Mouse (Mus musculus) cerebellum, adult 18-20 months (tissue): ENCODE measurements around the gene Fhad1.
"Not testable (repeated sequence)": the region's sequence is repeated elsewhere in the genome, so short reads cannot be mapped to it uniquely, and the experiment has no call there.

ENCODE experiments used
- DNase-seq, 2 experiments: peaks; one replicate each; pipeline ENCODE4 v3.0.0; 2021

Fhad1 gene

GRCm38 (mm10) chr4:142014659-142015608, at the start of gene Fhad1:
Fhad1 (minus strand) TSS chr4:142015082.
- DNase-seq: peak; percentile 81 to 86

- no peak for DNase-seq
Observed at GRCm38 (mm10) chr4:142063057-142063534, 48.2 kb upstream of the Fhad1 start.

DNA sequence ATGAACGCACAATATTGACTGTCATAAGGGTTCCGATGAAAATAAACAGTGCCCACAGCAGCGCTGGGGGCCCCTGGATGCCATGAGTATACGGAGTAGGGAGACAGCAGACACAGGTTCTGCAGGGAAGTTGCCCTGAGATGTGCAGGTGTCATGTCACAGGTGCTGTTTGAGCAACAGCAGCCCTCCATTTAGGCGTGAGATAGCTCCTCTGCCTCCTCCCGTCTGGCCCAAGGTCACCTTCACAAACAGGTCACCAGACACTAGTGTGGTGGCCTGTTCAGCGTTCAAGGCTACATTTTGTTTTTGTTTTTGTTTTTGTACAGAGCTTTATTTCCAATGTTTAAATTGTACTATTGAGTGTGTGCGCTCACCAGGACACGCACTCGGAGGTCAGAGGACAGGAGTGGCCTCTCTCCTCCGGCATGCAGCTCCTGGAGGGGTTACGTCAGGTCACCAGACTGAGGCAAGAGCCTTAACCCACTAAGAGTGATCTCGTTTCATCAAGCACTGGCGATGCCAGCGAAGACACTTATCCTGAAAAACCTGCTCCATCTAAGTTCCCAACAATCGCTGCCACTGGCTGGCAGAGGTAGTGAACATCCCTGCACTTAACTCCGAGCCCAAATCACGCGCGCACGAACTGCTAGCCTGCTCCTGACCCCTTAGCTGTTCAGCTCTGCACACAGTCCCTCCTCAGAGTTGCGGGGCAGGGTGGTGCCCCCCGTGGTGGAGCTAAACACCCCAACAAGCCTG, 46.8 kb upstream of the Fhad1 start:
- no peak for DNase-seq

DNA sequence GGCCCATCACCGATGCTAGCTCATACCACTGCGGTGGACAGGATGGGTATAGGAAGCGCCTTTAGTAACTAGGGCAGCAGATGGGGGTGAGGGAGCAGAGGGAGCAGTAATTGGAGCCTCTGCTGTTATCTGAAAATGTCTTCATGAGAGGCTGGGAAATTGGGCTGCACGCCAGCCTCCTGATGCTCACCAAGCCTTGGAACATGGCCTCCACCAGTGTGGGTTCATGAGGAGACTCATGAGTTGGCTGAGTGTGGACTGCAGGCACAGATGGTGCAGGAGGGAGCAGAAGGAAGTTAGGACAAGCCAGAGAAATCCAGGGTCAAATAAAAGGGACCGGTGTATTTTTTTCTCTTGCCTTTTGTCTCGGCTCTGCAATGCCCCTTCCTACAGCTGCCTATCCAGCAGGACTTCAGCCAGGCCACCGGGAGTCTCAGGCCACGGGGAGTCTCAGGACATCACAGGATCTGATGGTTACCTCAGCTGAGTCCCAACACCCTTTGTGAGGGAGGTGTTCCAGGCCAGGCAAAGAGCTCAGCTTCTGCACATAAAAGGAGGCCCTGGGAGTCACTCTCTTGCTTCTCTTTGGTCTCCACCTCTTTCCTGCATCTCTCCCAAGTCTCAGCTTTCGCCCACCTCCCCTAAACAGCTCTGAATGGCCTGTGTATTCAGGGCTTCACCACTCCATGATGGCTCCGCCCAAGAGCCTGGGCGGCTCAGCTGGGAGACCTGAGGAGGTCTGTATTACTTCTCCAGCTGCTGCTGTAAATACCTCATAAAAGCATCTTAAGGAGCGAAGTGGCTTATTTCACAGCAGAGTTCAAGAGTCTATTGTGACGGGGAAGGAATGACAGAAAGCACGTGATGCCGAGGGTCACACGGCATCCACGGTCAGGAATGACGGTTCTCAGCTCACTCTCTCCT, 45.8 kb upstream of the Fhad1 start:
- DNase-seq: peak; percentile 95 to 97

DNA sequence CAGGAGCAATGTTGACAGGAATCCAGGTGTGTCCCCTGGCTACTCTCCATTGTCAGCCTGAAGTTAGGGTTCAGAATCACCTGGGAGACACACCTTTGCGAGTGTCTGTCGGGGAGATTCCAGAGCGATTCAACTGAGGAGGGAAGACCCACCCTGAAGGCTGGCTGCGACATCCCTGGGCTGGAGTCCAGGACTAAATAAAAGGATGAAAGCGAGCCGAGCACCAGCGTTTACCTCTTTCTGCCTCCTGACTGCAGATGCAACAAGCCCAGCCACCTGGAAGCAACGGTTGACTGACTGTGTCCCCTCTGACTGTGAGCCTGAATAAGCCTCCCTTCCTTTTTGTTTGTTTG, 44.9 kb upstream of the Fhad1 start:
- DNase-seq: no peak

GRCm38 (mm10) chr4:142059113-142059840, 44.4 kb upstream of the Fhad1 start:
- no peak for DNase-seq

DNA sequence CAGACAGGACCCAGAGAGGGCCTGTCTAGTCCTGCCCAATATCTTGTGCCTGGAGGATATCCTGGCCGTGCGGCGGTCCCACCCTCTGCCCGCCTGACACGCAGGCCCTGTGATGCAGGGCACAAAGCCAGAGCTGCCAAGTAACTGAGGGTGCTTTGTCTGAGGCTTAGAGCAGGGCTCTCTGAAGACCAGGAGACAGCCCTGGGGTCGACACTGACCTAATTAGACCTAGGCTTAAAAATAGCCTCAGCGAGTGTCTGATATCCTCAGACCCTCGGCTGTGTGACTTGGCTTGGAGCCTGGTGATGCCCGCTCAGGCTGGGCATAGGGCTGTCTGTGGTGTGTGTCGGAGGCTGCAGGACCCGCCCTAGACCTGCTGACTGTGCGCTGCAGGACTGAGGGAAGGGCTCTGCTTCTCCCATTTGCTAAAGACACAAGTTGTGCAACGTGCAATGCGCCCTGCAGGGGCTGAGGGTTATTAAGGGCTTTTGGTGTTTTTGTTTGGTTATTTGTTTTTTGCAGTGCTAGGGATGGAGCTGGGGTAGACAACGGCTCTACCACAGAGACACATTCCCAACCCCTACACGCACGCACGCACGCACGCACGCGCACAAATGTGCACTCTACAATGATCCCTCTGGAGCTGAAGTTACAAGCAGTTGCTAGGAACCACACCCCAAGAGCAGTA, 42.8 kb upstream of the Fhad1 start:
- DNase-seq: peak; percentile 60 to 62

DNA sequence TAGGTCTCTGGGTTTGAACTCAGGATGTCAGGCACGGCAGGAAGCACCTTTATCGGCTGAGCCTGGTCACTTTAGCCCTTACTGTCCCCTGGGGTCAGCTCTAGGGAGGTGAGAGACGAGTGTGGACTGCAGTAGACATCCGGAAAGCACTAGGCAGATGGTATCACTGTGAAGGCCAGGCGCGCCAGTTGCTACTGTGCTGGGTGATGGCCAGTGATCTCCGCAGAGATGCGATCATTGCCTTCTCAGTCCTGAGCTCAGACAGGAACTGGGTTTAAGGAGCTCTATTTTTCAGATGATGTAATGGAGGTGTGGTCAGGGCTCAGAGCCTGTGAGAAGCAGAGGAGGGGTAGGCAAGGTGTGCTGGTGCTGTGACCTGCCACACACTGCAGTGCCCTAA, 40.7 kb upstream of the Fhad1 start:
- DNase-seq: peak; percentile 78 to 82

DNA sequence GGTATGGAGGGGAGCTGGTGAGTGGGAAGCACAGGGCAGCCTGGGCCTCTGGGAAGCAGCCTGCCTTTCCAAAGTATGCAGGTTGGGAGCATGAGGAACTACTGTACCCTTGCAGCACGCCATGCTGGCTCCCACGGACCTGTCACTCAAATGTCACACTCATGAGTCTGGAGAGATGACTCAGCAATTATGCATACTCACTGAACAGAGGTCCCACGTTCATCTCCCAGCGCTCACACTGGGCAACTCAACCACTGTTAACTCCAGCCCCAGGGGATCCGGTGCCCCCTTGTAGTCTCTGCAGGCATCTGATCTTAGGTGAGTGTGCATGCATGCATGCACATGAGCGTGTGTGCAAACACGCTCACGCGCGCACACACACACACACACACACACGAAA, 39.7 kb upstream of the Fhad1 start:
- no peak for DNase-seq

DNA sequence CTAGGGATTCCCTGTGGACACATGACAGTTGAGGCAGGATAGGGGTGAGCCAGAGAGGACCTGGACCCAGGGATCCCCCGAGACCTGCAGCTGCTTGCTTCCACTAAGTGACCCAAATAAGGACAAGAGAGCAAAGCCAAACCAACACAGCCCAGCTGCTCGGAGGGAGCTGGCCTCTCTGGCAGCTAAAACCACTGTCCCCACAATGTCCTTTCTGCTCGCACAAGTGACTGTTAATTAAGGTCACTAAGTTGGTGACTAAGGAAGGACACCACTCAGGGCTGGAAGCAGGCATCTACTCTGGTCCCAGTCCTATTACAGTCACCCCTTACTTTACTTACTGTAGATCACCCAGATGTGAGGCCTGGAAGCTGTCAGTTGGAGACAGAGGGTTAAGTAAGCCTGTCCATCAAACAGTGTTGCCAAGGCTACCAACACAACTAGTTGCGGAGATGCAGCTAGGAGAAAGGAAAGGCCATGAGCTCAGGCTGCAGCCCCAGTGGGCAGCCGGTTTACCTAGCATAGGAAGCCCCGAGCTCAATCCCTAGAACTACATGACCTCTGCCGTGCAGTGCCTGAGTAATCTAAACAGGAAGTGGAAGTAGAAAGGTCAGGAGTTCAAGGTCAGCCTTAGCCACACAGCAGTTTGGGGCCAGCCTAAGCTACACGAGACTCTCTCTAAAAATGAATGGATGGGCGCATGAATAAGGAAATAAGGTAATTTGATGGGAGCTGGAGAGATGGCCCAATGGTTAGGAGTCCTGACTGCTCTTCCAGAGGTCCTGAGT, 39.0 kb upstream of the Fhad1 start:
- DNase-seq: no peak

DNA sequence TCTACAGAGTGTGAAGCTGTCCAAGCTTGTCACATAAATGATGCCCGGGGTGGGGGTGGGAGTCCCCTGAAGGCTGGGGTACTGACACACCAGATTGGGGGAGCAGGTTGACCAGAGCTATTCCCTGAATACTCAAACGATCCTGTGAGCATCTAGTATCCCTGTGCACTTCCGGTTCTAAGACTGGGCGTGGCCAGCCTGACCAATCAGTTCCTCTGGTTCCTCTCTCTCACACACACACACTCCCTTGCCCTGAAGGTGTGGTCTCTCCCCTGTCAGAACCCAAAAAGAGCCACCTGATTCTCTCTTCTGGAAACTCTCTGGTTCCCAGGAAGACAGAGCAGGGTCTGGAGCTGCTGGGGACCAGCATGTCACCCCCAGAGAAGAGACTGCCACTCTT, 38.4 kb upstream of the Fhad1 start:
- DNase-seq: no peak

DNA sequence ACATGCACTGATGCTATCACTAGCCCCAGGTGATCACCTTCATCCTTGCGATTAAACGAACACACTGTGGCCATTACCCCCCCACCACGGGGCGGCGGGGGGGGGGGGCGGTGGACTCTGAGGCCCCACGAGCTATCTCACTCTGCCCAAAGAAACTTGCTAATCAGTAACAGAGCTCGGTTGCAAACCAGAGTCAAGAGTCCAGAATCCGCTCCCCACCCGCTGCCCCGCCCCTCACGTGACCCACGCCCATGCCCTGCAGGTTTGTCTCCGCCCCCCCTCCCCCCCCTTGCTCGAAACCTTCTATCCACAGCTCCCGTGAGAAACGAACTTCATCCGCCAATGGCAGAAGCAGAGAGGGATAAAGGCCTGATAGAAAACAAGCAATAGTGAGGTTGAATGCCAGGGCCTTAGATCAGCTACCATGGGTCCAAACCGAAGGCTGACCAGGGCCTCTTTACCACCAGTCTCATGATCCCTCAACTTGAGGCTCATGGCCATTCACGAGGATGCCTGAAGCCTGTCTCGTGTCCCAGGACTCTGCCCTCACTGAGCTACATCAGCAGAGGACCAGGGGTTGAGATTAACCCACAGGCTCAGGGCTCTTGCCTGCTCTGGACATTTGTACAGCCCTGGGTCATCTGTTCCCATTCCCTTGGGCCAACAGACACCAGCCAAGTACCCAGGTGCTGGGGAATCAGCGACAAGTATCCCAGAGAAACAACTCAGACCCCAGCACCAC, 37.7 kb upstream of the Fhad1 start:
- DNase-seq: no peak

DNA sequence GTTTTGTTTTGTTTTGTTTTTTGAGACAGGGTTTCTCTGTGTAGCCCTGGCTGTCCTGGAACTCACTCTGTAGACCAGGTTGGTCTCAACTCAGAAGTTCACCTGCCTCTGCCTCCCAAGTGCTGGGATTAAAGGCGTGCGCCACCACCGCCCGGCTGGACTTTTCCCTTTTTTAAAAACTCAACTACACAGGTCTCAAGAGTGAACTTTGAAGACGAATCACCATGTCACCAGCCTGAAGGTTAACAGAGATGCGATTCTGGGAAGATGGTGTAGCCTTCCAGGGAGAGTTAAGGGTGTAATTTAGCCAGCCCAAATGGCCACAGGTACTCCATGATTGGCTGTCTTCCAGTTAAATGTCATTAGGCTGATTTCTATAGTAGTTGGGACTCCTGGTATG, 37.0 kb upstream of the Fhad1 start:
- DNase-seq: not testable (repeated sequence)

- DNase-seq: no peak
Observed at GRCm38 (mm10) chr4:142049963-142050362, 35.1 kb upstream of the Fhad1 start.

DNA sequence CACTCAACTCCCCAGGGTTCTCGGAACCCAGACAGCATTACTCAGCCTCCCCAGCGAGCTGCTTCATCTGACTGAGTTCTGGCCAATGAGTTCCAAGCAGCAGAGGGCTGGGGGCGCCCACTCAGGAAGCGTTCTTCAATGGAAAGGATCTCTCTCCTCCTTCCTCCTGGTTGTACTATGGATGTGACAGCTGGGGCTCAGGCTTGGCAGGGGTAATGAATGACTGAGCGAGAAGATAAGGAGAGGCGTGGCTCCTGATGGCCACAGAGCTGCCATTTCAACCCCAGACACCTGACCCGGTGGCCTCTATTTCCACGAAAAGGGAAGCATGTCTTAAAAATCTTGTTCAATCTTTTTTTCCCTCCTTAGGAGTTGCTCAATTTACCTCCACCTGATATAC, 33.5 kb upstream of the Fhad1 start:
- no peak for DNase-seq

DNA sequence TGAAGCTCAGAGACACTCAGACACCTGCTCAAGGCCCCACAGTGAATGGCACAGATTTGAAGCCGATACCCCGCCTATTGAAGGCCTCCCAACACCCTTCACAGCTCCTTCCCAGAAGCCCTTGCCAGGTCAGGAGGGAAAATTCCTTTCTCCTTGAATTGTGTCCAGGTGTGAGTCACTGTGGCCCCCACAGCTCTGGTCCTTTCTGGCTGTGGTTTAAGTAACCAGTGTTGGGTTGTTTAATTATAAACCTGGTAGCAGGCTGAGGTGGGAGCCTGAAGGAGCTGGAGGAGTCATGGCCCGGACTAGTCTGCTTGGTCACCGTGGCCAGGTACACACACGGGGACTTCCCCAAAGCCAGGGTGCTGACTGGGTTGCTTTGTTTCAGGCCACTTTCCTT, 32.1 kb upstream of the Fhad1 start:
- DNase-seq: no peak

DNA sequence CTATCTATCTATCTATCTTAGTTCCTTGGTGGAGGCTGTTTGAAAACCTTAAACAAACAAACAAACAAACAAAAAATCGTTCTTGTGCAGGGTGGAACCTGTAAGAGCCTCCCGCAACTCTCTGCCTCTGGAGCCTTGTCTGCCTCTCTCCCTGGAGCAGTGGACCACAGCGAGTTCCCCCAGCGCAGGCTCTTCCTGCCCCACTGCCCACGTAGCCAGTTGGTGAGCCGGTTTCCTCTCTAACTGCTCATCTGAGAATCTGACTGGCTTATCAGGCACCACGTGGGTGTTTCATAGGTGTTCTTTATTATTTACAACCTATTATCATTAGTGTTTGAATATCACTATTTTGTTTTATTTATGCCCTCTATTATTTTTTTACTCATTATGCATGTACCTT, 31.6 kb upstream of the Fhad1 start:
- no peak for DNase-seq

DNA sequence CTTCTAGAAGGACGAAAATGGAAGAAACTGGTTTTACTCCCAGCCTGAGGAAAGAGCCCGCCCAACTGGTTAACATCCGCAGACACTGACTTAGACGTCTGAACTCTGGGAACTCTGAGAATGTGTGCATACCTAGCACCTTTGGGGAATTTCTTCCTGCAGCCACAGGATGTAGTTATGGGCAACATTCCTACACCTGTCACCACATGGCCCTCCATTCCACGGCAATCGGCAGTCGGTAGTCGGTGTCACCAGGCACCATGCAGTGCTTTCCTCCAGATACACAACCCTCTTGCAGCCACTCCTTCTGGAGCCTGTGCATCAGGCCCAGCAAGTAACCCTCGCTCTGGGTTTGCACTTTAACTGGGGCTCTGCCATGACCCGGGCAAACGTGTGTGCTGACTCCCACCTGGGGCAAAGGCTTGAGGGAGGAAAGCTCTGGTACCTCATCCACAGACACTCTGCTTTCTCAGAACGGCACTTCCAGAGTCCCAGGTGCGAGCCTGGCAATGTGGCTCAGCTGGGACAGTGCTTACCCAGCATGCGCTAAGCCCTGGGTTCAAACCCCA, 30.8 kb upstream of the Fhad1 start:
- no peak for DNase-seq

DNA sequence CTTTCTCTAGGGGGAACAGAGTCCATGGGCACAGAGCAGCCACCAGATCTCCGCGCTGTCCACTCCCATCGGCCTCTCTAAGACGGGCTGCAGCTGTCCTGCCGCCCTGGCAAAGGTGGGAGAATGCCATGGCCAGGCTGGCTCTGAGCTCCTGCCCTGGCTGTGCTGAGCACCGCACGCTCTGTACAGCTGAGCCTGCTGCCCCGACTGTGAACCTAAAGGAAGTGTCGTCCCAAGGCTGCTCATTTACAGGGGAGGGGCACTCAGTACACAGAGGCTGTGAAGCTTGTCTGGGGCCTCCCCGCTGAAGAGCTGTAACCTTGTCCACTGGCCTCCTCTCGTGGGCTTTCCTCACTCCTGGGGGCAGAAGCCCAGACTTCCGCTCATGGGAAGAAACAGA, 29.6 kb upstream of the Fhad1 start:
- no peak for DNase-seq
